Mouse (Mus musculus): ENCODE data around the gene Gnl3. TPM values are rescaled to one million over a fixed set of nuclear protein-coding genes. Genes with fewer than 3 reads are reported as not detected.

Gnl3 gene
- polyA plus RNA-seq, 1 experiment from 2014 or later, result 96.2 TPM

- Histone ChIP-seq H3K4me1 (ENCODE audit: control insufficient read depth, insufficient read depth, low read length) (no peaks in the 10 kb centered on the region), H3K27ac (ENCODE audit: low read depth, low read length) (no peak overlapping the region; the same call in 1 of the 2 replicates), H3K9me3 (ENCODE audit: control insufficient read depth, low read length) (no peaks in the 10 kb centered on the region), H3K4me2 (no peak overlapping the region), H3K9ac (ENCODE audit: low read length) (no peak overlapping the region), H3K36me3 (ENCODE audit: control insufficient read depth, insufficient read depth, low read length) (peaks cover 3% of the 10 kb centered on the region; the same call in 1 of the 2 replicates), H3K27me3 (ENCODE audit: control insufficient read depth, insufficient read depth, low read length) (no peaks in the 10 kb centered on the region), H3K4me3 (ENCODE audit: low read depth, low read length) (no peak overlapping the region)
- WGBS, result 72% methylated on average over 6 of the region's 6 CpGs
- no peak for DNase-seq (ENCODE audit: low spot score, missing footprints)
- ATAC-seq (ENCODE audit: low FRiP score), result no peak
Observed at GRCm38 (mm10) chr14:30974204-30974603, 44.7 kb downstream of the Gnl3 start.

Other genes with a start within 250 kb of the Gnl3 start
- gene Tmem110, start 193.6 kb downstream of the Gnl3 start, polyA plus RNA-seq (2014; fragmentation: Nextera tagmentation; extraction: Ambion mirVana), result 22.0 and 23.3 TPM in 2 replicates
- gene Mustn1, start 140.0 kb downstream of the Gnl3 start, polyA plus RNA-seq (2014; fragmentation: Nextera tagmentation; extraction: Ambion mirVana), result 0.30 and 0.42 TPM in 2 replicates
- 0.15 TPM in 1 of 2 replicates, not detected in the other for gene Itih4, start 132.7 kb downstream of the Gnl3 start, polyA plus RNA-seq (2014; fragmentation: Nextera tagmentation; extraction: Ambion mirVana)
- gene Itih3, start 95.4 kb downstream of the Gnl3 start, polyA plus RNA-seq (2014; fragmentation: Nextera tagmentation; extraction: Ambion mirVana), result 0.48 and 0.57 TPM in 2 replicates
- gene Itih1, start 75.9 kb downstream of the Gnl3 start, polyA plus RNA-seq (2014; fragmentation: Nextera tagmentation; extraction: Ambion mirVana), result not detected in 2 replicates
- 17.9 and 19.2 TPM in 2 replicates for gene Nek4, start 67.8 kb downstream of the Gnl3 start, polyA plus RNA-seq (2014; fragmentation: Nextera tagmentation; extraction: Ambion mirVana)
- gene Glt8d1, start 17.8 kb downstream of the Gnl3 start, polyA plus RNA-seq (2014; fragmentation: Nextera tagmentation; extraction: Ambion mirVana), result 63.4 and 68.3 TPM in 2 replicates
- 269 and 301 TPM in 2 replicates for gene Spcs1, start 17.5 kb downstream of the Gnl3 start, polyA plus RNA-seq (2014; fragmentation: Nextera tagmentation; extraction: Ambion mirVana)
- gene Pbrm1, start within 50 bp of the Gnl3 start, polyA plus RNA-seq (2014; fragmentation: Nextera tagmentation; extraction: Ambion mirVana), result 134 and 140 TPM in 2 replicates
- gene Smim4, start 109.8 kb upstream of the Gnl3 start, polyA plus RNA-seq (2014; fragmentation: Nextera tagmentation; extraction: Ambion mirVana), result 54.7 and 56.2 TPM in 2 replicates
- gene Nt5dc2, start 111.9 kb upstream of the Gnl3 start, polyA plus RNA-seq (2014; fragmentation: Nextera tagmentation; extraction: Ambion mirVana), result 457 and 520 TPM in 2 replicates
- 28.6 and 28.7 TPM in 2 replicates for gene Stab1, start 149.5 kb upstream of the Gnl3 start, polyA plus RNA-seq (2014; fragmentation: Nextera tagmentation; extraction: Ambion mirVana)
- gene Tnnc1, start 189.2 kb upstream of the Gnl3 start, polyA plus RNA-seq (2014; fragmentation: Nextera tagmentation; extraction: Ambion mirVana), result 0.40 and 0.80 TPM in 2 replicates
- 243 and 258 TPM in 2 replicates for gene Nisch, start 197.8 kb upstream of the Gnl3 start, polyA plus RNA-seq (2014; fragmentation: Nextera tagmentation; extraction: Ambion mirVana)
- gene Sema3g, start 198.7 kb upstream of the Gnl3 start, polyA plus RNA-seq (2014; fragmentation: Nextera tagmentation; extraction: Ambion mirVana), result 0.19 and 0.37 TPM in 2 replicates
- 12.5 and 14.3 TPM in 2 replicates for gene Phf7, start 232.2 kb upstream of the Gnl3 start, polyA plus RNA-seq (2014; fragmentation: Nextera tagmentation; extraction: Ambion mirVana)
- gene Bap1, start 232.3 kb upstream of the Gnl3 start, polyA plus RNA-seq (2014; fragmentation: Nextera tagmentation; extraction: Ambion mirVana), result 95.7 and 95.9 TPM in 2 replicates